9 mouse cellular contexts compared by ENCODE assay signal in genomic region chr6:125156903-125157614, GRCm38 (mm10). TPM values are rescaled to one million over a fixed set of nuclear protein-coding genes. Genes with fewer than 3 reads are reported as not detected.
DNase-seq lines count a peak whose midpoint lies in the region; ATAC-seq and TF ChIP-seq lines count a peak whose summit lies in the region.
"Had no signal": no experiment of that assay in that cellular context is flagged by ENCODE, and none has a peak within 500 bp of the region (broad histone marks: within the 10 kb centered on the region; RNA-seq: fewer than 3 reads in every experiment).

No protein-coding gene starts in this region.

- H3K4me3 ChIP-seq in heart, embryonic 13.5 days: no peak overlapping the region
- no peak overlapping the region for H3K4me3 ChIP-seq in CH12.LX (replicated peaks in 1 of 3; ENCODE audit: low read depth in 2 of 3, low read length in 2 of 3, poor library complexity in 1 of 3)
- no peak overlapping the region for H3K4me3 ChIP-seq in embryonic facial prominence, embryonic 12.5 days
- H3K4me3 ChIP-seq in midbrain, embryonic 13.5 days (replicated peaks): no peak overlapping the region

- TF ChIP-seq CTCF in CH12.LX (conservative IDR thresholded peaks at IDR 0.05 in 1 of 2, IDR thresholded peaks at IDR 0.05 in 1 of 2; ENCODE audit: low read depth in 2 of 2, low read length in 2 of 2): no peak

- no peak for TF ChIP-seq RAD21 in CH12.LX (IDR thresholded peaks at IDR 0.05; ENCODE audit: low read depth, low read length)

- in situ Hi-C loops in CH12.LX (cut with MboI; ENCODE audit: low pct_ligation_motif_present, low pct_unique_long_range_greater_than_20kb, low sequenced_read_pairs): loop anchor here (5.0 kb wide), 1 partner anchor 115 kb away; no protein-coding TSS in a partner anchor

- dilution Hi-C loops in CH12.LX (cut with MboI; ENCODE audit: extremely low pct_ligation_motif_present, extremely low pct_unique_long_range_greater_than_20kb, low sequenced_read_pairs): no loop called here

- WGBS in heart, embryonic 13.5 days: 74% methylated on average over 7 of the region's 7 CpGs
- WGBS in embryonic facial prominence, embryonic 12.5 days: 47% methylated on average over 7 of the region's 7 CpGs
- WGBS in midbrain, embryonic 13.5 days: 14% methylated on average over 7 of the region's 7 CpGs

- H3K36me3 ChIP-seq in heart, embryonic 13.5 days: peaks cover 91% of the 10 kb centered on the region
- H3K36me3 ChIP-seq in CH12.LX (replicated peaks in 1 of 2; ENCODE audit: control insufficient read depth in 1 of 2, insufficient read depth in 1 of 2, low read length in 1 of 2): peaks cover 76 to 91% of the 10 kb centered on the region in 2 experiments
- H3K36me3 ChIP-seq in embryonic facial prominence, embryonic 12.5 days: peaks cover 62% of the 10 kb centered on the region
- H3K36me3 ChIP-seq in midbrain, embryonic 13.5 days: peaks cover 69% of the 10 kb centered on the region

- no peaks in the 10 kb centered on the region for H3K79me2 ChIP-seq in CH12.LX (replicated peaks; ENCODE audit: control insufficient read depth, extremely low read depth, insufficient read depth, poor library complexity, severe bottlenecking)

- no peak overlapping the region for H3K27ac ChIP-seq in heart, embryonic 13.5 days (replicated peaks)
- H3K27ac ChIP-seq in CH12.LX (ENCODE audit: insufficient read depth, low read depth): no peak overlapping the region
- H3K27ac ChIP-seq in embryonic facial prominence, embryonic 12.5 days: peak overlapping the region; percentile 72
- peak overlapping the region; percentile 81 for H3K27ac ChIP-seq in midbrain, embryonic 13.5 days

- H3K27me3 ChIP-seq in heart, embryonic 13.5 days (replicated peaks): no peaks in the 10 kb centered on the region
- H3K27me3 ChIP-seq in CH12.LX (replicated peaks): no peaks in the 10 kb centered on the region
- no peaks in the 10 kb centered on the region for H3K27me3 ChIP-seq in embryonic facial prominence, embryonic 12.5 days
- H3K27me3 ChIP-seq in midbrain, embryonic 13.5 days: no peaks in the 10 kb centered on the region

- no peaks in the 10 kb centered on the region for H3K9me3 ChIP-seq in heart, embryonic 13.5 days
- H3K9me3 ChIP-seq in CH12.LX (replicated peaks; ENCODE audit: low read length): no peaks in the 10 kb centered on the region
- H3K9me3 ChIP-seq in embryonic facial prominence, embryonic 12.5 days: no peaks in the 10 kb centered on the region
- H3K9me3 ChIP-seq in midbrain, embryonic 13.5 days: no peaks in the 10 kb centered on the region

- TF ChIP-seq POLR2A in CH12.LX (IDR thresholded peaks at IDR 0.05; ENCODE audit: low read depth, low read length): no peak

- intact Hi-C loops in heart, postnatal 25 days (cut with DNase I): no loop called here

- no peak for TF ChIP-seq EP300 in CH12.LX (IDR thresholded peaks at IDR 0.05; ENCODE audit: low read length)

- peaks cover 25% of the 10 kb centered on the region for H3K4me1 ChIP-seq in heart, embryonic 13.5 days
- H3K4me1 ChIP-seq in CH12.LX (ENCODE audit: control insufficient read depth in 1 of 2, insufficient read depth in 2 of 2): peaks cover 0 to 11% of the 10 kb centered on the region in 2 experiments; a peak in 2 of 4 replicates
- H3K4me1 ChIP-seq in embryonic facial prominence, embryonic 12.5 days: peaks cover 8% of the 10 kb centered on the region; the same call in 1 of the 2 replicates
- peaks cover 29% of the 10 kb centered on the region for H3K4me1 ChIP-seq in midbrain, embryonic 13.5 days (replicated peaks)

- ATAC-seq in heart, embryonic 13.5 days (ENCODE audit: extremely low read depth, insufficient number of reproducible peaks, low FRiP score, low TSS enrichment): no peak
- no peak for ATAC-seq in embryonic facial prominence, embryonic 12.5 days (ENCODE audit: insufficient number of reproducible peaks, insufficient read depth, low FRiP score, low TSS enrichment)
- no peak for ATAC-seq in midbrain, embryonic 13.5 days

- 0 out of 2 replicates have a peak overlapping the region, but pooled peaks have one; percentile 44 for H3K9ac ChIP-seq in heart, embryonic 13.5 days
- no peak overlapping the region for H3K9ac ChIP-seq in CH12.LX (ENCODE audit: insufficient read depth, low read depth)
- no peak overlapping the region for H3K9ac ChIP-seq in embryonic facial prominence, embryonic 12.5 days
- peak overlapping the region; percentile 48 for H3K9ac ChIP-seq in midbrain, embryonic 13.5 days (replicated peaks)

- no peak overlapping the region for H3K4me2 ChIP-seq in heart, embryonic 13.5 days
- H3K4me2 ChIP-seq in CH12.LX (ENCODE audit: insufficient read depth, low read depth, poor library complexity, severe bottlenecking): no peak overlapping the region
- H3K4me2 ChIP-seq in embryonic facial prominence, embryonic 12.5 days (replicated peaks): no peak overlapping the region
- H3K4me2 ChIP-seq in midbrain, embryonic 13.5 days (replicated peaks): no peak overlapping the region

- no peak for DNase-seq in heart, postnatal 25 days (ENCODE audit: low spot score)
- no peak for DNase-seq in CH12.LX (ENCODE audit: extremely low read depth)
- no peak for DNase-seq in layer of hippocampus, postnatal 10 days (ENCODE audit: low spot score in 2 of 2)
- no peak for DNase-seq in cerebellum, adult 11-12 months
- no peak for DNase-seq in B cell, adult 2 months
- DNase-seq: cerebellum, postnatal 10 days had no signal

TF ChIP-seq in CH12.LX, 34 proteins besides CTCF, POLR2A, EP300 and RAD21:
- TF ChIP-seq ZMIZ1 (IDR thresholded peaks at IDR 0.05; ENCODE audit: low read depth, low read length): no peak
- TF ChIP-seq POLR2AphosphoS2 (IDR thresholded peaks at IDR 0.05; ENCODE audit: low read depth, low read length): peak; percentile 40; the same call in 1 of the 2 replicates
- TF ChIP-seq MAZ (IDR thresholded peaks at IDR 0.05; ENCODE audit: low read depth, low read length): no peak

RNA-seq across cellular contexts. Expression of gene Gapdh, which starts 9.2 kb away (rescaled TPM):
- polyA plus RNA-seq in heart, embryonic 13.5 days (2015; fragmentation: Nextera tagmentation; extraction: Ambion mirVana): 4,266 and 4,534 TPM in 2 replicates
- total RNA-seq in heart, postnatal 25 days (2021): 1,000 to 10,000 TPM; 4,843 to 4,911 TPM
- 2,085 and 2,925 TPM in 2 replicates for total RNA-seq in CH12.LX (2012; rRNA removed)
- total RNA-seq in CH12.LX (2014; rRNA removed): 1,576 and 2,268 TPM in 2 replicates
- 2,269 and 2,654 TPM in 2 replicates for polyA plus RNA-seq in CH12.LX (2012; ENCODE audit: insufficient read length, low read depth)
- 1,846 and 1,855 TPM in 2 replicates for polyA plus RNA-seq in embryonic facial prominence, embryonic 12.5 days (2016; fragmentation: Nextera tagmentation; extraction: Ambion mirVana)
- polyA plus RNA-seq in midbrain, embryonic 13.5 days (2015; fragmentation: Nextera tagmentation; extraction: Ambion mirVana): 1,484 and 1,546 TPM in 2 replicates
- total RNA-seq in layer of hippocampus, postnatal 10 days (2021): 1,000 to 10,000 TPM; 1,523 to 1,789 TPM

RNA-seq across cellular contexts. Expression of gene Iffo1, which starts 12.0 kb away (rescaled TPM):
- 9.4 and 9.5 TPM in 2 replicates for polyA plus RNA-seq in heart, embryonic 13.5 days (2015; fragmentation: Nextera tagmentation; extraction: Ambion mirVana)
- 10 to 100 TPM in 1 of 2 experiments, 1 to 10 TPM in 1; 7.1 to 12.0 TPM for total RNA-seq in heart, postnatal 25 days (2021)
- total RNA-seq in CH12.LX (2012; rRNA removed) (6.7 and 7.6 TPM in 2 replicates), CH12.LX (2014; rRNA removed) (3.3 and 4.0 TPM in 2 replicates)
- polyA plus RNA-seq in CH12.LX (2012; ENCODE audit: insufficient read length, low read depth): 7.0 and 8.2 TPM in 2 replicates
- 19.1 and 24.0 TPM in 2 replicates for polyA plus RNA-seq in embryonic facial prominence, embryonic 12.5 days (2016; fragmentation: Nextera tagmentation; extraction: Ambion mirVana)
- 14.9 and 19.3 TPM in 2 replicates for polyA plus RNA-seq in midbrain, embryonic 13.5 days (2015; fragmentation: Nextera tagmentation; extraction: Ambion mirVana)
- total RNA-seq in layer of hippocampus, postnatal 10 days (2021): 10 to 100 TPM; 49.7 to 50.7 TPM

RNA-seq across cellular contexts. Expression of gene Nop2, which starts 25.4 kb away (rescaled TPM):
- polyA plus RNA-seq in heart, embryonic 13.5 days (2015; fragmentation: Nextera tagmentation; extraction: Ambion mirVana): 42.7 and 48.1 TPM in 2 replicates
- total RNA-seq in heart, postnatal 25 days (2021): 10 to 100 TPM; 19.4 to 20.0 TPM
- total RNA-seq in CH12.LX (2012; rRNA removed): 128 and 188 TPM in 2 replicates
- 154 TPM in 2 replicates for total RNA-seq in CH12.LX (2014; rRNA removed)
- polyA plus RNA-seq in CH12.LX (2012; ENCODE audit: insufficient read length, low read depth): 175 and 179 TPM in 2 replicates
- 68.0 and 70.1 TPM in 2 replicates for polyA plus RNA-seq in embryonic facial prominence, embryonic 12.5 days (2016; fragmentation: Nextera tagmentation; extraction: Ambion mirVana)
- 43.2 and 45.9 TPM in 2 replicates for polyA plus RNA-seq in midbrain, embryonic 13.5 days (2015; fragmentation: Nextera tagmentation; extraction: Ambion mirVana)
- total RNA-seq in layer of hippocampus, postnatal 10 days (2021): 10 to 100 TPM; 35.9 to 36.1 TPM

RNA-seq across cellular contexts. Expression of gene Ncapd2, which starts 34.4 kb away (rescaled TPM):
- polyA plus RNA-seq in heart, embryonic 13.5 days (2015; fragmentation: Nextera tagmentation; extraction: Ambion mirVana): 80.3 and 81.8 TPM in 2 replicates
- total RNA-seq in heart, postnatal 25 days (2021): 10 to 100 TPM; 21.9 to 26.8 TPM
- total RNA-seq in CH12.LX (2012; rRNA removed): 140 and 147 TPM in 2 replicates
- 78.3 and 79.6 TPM in 2 replicates for total RNA-seq in CH12.LX (2014; rRNA removed)
- polyA plus RNA-seq in CH12.LX (2012; ENCODE audit: insufficient read length, low read depth): 263 and 301 TPM in 2 replicates
- 186 and 191 TPM in 2 replicates for polyA plus RNA-seq in embryonic facial prominence, embryonic 12.5 days (2016; fragmentation: Nextera tagmentation; extraction: Ambion mirVana)
- 101 and 103 TPM in 2 replicates for polyA plus RNA-seq in midbrain, embryonic 13.5 days (2015; fragmentation: Nextera tagmentation; extraction: Ambion mirVana)
- total RNA-seq in layer of hippocampus, postnatal 10 days (2021): 10 to 100 TPM; 31.8 to 36.1 TPM

RNA-seq across cellular contexts. Expression of gene Mrpl51, which starts 34.5 kb away (rescaled TPM):
- 219 and 251 TPM in 2 replicates for polyA plus RNA-seq in heart, embryonic 13.5 days (2015; fragmentation: Nextera tagmentation; extraction: Ambion mirVana)
- 100 to 1,000 TPM; 308 to 324 TPM for total RNA-seq in heart, postnatal 25 days (2021)
- 120 and 153 TPM in 2 replicates for total RNA-seq in CH12.LX (2012; rRNA removed)
- 152 and 184 TPM in 2 replicates for total RNA-seq in CH12.LX (2014; rRNA removed)
- polyA plus RNA-seq in CH12.LX (2012; ENCODE audit: insufficient read length, low read depth): 161 and 171 TPM in 2 replicates
- 191 and 206 TPM in 2 replicates for polyA plus RNA-seq in embryonic facial prominence, embryonic 12.5 days (2016; fragmentation: Nextera tagmentation; extraction: Ambion mirVana)
- 163 and 165 TPM in 2 replicates for polyA plus RNA-seq in midbrain, embryonic 13.5 days (2015; fragmentation: Nextera tagmentation; extraction: Ambion mirVana)
- 10 to 100 TPM; 73.5 to 75.9 TPM for total RNA-seq in layer of hippocampus, postnatal 10 days (2021)

Comparison
In these comparisons a context has a peak if more than half of its experiments do, and no peak if none do; other contexts are left out.
1. H3K27ac ChIP-seq: peak in embryonic facial prominence, embryonic 12.5 days (single experiment) and midbrain, embryonic 13.5 days (single experiment); none in heart, embryonic 13.5 days (single experiment) and CH12.LX (single experiment).
2. H3K9ac ChIP-seq: peak in heart, embryonic 13.5 days (single experiment) and midbrain, embryonic 13.5 days (single experiment); none in CH12.LX (single experiment) and embryonic facial prominence, embryonic 12.5 days (single experiment).